Mouse (Mus musculus): ENCODE measurements around the gene Pcp4.

DNA sequence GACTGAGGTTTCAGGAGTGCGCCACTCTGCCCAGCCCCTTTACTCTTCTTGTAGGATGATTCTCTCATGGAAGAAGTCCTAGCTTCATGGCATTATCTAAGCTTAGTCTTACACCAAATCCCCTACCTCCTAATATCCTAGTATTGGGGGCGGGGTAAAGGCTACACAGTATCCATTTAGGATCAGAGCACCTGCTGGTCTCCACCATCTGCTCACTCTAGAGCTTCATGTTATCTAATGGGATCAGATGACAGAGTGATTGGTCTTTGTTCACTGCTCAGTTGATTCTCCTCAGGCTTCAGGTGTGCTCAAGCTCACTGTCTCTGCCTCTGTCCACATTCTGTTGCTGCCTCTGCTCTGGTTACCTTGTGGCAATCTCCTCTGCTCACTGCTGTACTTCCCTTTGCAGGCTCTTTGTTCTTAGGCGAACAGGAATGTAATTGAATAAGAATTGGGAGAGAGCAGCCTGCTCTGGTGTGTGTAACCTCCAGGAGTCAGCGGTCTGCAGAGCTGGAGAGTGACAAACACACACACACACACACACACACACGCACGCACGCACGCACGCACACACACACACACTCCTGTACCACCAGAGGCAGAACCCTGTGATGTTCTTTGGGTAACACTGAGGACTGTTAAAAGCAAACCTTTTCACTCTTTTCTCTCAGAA lies 62.6 kb downstream of the Pcp4 start:
- TF ChIP-seq POLR2A (IDR thresholded peaks at IDR 0.05; ENCODE audit: borderline replicate concordance, extremely low read depth, low read depth, low read length) (no peak), CTCF (IDR thresholded peaks at IDR 0.05; ENCODE audit: insufficient read depth, low read length) (no peak)
